Mouse (Mus musculus): ENCODE data around the gene Csrp1.

Csrp1 gene

DNA sequence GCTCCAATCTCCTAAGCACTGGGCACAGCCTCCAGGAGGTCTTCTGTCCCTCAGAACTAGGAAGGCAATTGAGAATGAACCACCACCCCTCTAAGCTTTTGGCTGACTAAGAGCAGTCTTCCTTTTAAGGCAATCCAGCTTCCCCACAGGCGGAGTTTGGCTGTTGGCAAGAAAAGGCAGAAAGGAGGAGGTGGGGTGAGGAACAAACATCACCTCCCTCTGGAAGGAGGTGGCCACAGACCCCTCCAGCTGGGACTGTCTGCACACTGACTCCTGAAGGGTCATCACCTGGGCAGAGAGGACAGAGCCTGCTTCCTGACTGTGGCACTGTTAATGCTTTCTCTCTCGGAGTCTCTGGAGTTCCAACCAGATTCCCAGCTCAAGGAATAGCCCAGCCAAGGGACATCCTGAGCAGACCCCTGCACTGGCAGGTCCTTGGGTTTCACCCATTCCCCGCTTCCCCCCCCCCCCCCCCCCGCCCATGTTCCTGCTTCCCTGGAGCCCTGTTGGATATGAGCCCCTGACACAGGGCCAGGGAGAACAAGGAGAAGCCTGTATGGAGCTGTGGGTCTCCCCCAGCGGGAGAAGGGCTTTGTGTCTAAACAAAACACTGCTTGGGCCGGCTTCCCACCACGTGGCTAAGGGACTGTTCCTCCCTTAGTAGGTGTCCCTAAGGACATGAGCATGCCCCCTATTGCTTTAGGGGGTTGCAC is 14.5 kb downstream of the Csrp1 start:
- no peak for DNase-seq

DNA sequence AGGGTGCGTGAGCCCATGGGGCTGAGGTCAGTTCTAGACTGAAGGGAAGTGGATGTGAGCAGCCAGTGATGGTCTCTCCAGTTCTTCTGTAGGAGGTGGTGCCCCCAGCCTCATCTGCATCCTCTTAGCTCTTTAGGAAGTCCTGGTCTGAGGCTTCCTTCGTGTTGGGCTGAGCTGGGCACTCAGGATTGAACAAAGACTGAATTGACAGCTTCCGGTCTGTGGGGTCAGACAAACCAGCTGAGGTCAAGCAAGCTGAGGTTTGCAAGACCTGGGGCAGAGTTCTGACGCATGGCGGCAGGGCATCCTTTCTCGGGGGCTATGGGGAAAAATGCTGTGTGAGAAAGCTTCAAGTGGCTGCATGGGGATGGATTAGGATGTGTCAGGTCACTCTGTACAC is 15.6 kb downstream of the Csrp1 start:
- no peak for DNase-seq

DNA sequence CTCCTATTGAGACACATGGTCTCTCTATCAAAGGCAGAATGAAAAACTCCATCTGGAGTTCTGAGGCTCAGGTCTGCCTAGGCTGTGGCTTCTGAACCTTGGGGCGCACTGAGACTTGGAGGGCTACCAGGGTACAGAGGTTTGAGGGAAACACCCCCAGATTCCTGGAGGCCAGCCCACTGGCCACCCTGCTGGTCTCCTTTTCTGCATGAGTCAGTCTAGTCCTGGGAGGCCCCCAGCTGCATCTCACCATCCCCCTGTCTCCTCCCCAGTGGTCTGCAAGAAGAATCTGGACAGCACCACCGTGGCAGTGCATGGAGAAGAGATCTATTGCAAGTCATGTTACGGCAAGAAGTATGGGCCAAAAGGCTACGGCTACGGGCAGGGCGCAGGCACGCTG is 25.1 kb downstream of the Csrp1 start:
- no peak for DNase-seq

DNA sequence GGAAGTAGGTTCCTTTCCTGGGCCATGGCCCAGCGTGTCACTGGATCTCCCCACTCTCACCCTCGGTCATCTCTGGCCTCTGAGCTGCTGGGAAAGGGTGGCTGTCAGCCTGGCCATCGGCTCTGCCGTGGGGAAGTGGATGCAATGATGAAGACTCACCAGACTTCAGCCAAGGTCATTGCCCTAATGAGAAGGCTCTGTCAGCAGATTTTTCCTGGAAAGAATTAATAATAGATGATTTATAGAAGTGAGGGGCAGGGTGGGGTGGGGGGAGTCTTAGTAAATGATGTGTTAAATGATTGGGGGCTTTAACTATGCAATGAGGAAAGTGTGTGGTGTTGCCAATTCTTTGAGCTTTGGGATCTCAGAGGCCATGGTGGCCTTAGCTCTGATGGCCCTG is 26.4 kb downstream of the Csrp1 start:
- no peak for DNase-seq

DNA sequence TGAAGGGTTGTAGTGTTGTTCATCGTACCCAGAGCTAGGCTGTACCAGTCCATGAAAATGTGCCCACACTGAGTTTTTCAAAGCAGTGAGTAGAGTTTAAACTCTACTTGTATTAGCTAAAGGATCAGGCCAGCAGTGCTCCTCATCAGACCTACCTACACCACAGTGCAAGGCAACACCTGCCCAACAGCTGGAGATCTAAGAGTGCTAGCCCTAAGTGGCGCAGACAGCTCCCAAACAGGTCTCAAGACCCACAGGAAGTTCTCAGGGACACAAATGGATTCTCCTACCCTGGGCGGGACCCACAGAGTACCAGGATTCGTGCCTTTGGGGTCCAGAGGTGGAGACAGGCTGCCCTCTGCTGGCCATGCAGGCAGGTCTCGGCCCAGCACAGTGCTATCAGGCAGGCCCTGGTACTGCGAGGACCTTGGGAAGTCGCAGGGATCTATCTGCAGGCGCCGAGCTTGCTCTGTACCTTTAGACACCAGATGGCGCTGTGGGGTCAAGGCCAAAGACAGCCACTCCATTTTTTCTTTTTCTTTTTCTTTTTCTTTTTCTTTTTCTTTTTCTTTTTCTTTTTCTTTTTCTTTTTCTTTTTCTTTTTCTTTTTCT is 33.0 kb downstream of the Csrp1 start:
- peak; percentile 89 for DNase-seq

DNA sequence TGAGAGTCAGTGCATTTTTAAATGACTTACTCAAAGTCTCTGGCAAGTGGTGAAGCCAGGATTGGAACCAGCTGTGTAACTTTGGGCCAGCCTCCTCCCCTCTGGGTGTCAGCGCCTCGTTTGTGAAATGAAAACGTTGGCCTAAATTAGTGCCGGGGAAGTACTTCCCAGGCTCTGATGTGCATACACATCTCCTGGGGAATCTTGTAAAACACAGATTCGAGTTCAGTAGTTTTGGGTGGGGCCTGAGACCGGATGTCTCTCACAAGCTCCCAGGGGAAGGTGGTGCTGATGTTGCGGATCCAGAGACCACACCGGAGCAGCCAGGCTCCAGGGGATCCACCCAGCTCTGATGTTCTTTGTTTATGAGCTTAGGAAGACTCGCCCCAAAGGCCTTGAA is 35.4 kb downstream of the Csrp1 start:
- DNase-seq, result no peak

DNA sequence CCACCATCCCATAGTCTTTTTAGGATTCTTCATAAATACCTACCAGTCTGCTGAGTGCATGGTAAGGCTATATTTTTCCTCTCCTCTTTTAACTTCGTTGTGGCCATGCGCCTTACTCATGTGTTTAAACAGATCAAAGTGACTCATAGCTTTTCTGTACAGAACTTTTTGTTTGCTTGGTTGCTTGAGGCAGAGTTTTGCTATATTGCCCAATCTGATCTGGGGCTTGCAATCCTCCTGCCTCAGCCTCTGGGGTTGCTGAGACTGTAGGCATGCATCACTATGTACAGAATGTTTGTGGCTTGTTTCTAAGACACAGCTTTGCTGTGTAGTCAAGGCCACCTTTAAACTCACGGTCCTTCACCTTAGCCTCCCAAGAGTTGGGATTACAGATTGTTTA is 36.1 kb downstream of the Csrp1 start:
- DNase-seq, result no peak

DNA sequence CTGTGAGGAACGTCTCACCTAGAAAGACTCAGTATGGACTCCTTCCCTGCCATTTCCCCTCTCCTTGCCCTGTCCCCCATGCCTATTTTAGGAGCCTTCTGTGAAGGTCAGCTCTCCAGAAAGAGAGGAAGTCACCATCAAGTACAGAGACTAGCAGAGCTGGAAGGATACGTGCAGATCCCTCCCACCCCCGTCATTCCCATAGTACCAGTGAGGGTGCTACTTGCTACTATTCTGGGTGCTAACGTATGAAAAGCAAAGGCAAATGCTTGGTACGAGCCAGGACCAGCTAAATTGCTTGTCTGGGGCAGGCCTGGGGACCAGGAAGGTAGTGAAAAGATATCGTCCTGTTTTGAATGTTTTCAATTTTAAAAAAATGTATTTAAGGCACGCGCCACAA is 37.4 kb downstream of the Csrp1 start:
- DNase-seq, result no peak

DNA sequence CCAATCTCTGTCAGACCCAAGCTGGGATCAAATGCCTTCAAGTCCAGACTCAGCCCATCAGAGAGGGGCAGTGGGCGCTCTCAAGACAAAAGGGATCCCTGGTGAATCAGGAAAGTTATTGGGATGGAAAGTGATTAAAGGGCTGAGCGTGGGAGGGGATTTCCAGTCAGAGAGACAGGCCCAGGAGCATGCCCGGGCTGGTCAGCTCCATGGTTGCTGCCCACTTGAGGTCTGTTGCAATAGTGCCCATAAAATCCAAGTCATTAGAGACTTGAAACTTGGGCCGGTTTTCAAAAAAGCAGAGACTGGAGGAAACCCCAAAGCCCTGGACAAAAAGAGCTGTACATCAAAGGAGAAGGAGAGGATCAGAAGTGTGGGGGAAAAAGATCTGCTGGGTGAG is 39.8 kb downstream of the Csrp1 start:
- no peak for DNase-seq

DNA sequence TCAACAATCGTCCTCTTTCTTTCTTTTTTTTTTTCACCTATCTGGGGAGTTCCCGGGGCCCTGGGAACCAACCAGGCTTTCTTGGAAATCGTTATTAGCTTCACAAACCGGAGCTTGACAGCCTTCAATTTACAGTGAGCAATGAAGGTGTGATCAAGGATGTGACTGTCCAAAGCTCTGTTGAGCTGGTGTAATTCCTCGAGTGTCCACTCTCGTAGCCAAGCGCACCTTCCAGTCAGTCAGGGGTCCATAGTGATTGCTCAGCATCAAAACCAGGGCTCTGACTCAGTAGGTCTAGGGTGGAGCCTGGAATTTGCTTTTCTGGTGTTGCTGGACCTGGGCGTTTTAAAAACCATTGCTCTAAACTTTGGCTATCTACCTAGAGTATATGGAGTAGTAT is 40.4 kb downstream of the Csrp1 start:
- no peak for DNase-seq

DNA sequence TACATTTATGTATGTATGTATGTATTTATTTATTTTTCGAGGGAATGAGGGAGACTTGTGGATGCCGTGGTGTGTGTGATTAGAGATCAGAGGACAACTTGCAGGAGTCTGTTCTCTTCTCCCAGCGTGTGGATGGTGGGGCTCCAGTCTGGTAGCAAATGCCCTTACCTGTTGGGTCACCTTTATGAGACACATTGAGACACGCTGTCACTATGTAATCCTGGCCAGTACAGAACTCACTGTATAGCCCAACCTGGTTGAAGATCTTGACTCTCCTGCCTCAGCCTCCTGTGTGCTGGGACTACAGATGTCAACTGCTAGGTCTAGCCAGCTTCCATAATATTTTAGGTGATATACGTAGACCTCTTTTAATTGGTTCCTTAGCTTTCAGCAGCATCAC is 41.9 kb downstream of the Csrp1 start:
- no peak for DNase-seq

DNA sequence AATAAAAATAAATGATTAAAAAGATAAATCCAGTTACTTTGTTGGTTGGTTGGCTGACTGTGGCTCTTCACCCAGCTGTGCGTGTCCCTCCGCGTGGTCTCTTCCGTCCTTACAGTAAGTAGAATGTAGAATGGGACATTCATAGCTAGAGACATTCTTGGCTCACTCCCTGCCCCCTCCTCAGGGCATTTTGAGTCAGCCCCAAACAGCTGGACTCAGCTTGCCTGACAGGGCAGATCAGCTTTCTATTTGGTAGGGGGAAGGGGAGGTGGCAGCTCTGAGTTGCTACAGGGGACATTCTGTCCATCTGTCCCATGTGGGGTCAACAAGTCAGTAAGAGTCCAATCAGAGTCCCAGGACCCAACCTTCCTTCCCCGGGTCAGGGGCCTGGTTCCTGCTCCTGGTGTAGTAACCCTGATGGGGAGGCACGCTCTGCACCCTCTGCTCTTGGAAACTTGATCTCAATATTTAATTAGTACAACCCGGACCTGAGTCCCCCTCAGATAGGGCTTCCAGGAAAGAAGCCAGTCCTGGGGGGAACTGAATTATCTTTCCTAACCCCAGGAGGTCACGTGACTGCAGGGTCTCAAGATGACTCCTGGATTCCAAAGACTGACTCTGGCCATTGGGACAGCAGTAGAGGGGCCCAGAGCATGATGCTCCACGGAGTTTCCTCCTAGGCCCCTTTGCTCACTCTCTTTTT is 43.8 kb downstream of the Csrp1 start:
- DNase-seq, result no peak

DNA sequence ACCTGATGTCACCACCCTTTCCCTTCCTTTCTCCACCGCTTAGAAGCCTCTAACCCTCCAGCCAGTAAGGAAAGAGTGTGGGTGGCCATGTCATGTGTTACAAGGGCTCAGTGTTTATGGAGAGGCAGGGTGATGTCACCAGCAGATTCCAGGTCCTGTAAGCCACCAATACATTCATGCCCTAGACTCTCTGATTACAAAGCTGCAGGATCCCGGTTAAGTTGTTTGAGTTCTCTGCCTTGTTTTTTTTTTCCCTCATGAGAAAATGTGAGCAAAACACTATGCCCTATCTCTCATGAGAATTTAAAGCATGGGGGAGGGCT is 44.3 kb downstream of the Csrp1 start:
- no peak for DNase-seq

DNA sequence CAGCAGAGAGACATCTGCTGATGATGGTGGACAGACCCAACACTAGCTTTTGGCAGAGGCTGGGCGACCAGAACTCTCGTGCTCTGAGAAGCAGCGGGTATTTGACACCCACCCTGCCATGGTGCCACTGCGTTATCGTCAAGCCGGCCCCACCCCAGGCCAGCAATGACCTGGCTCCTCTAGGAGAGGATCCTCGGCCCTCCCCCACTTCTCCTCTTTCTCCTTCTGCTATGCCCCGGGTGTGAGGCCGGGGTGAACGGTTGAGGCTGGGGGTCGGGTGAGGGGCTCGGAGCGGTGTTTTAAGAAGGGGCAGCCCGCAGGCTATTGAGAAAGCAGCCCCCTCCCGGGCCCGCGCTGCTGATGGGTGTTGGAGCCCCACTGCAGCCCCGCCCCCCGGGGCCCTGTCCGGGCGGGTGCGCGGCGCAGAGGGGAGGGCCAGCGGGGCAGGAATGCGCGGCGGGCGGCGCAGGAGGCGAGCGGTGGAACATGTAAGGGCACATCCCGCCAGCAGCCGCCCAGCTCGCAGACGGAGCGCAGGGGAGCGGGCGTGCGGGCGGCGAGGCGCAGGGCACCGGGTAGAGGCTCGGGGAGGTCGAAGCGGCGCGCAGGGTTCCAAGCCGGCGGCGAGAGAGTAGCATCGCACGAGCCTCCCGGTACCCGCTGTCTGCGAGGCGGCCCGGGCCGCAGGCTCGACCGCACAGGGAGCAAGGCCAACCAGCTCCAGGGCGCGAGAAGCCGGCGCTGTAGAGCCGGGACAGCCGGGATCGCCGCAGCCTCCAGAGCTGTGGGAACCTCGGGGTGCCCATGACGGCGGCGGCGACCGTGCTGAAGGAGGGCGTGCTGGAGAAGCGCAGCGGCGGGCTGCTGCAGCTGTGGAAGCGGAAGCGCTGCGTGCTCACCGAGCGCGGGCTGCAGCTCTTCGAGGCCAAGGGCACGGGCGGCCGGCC is 46.1 kb downstream of the Csrp1 start, which contains the start of gene Phlda3:
Gene Phlda3, plus strand, starts transcription at position 475 of the 947 bp plus-strand sequence.
- DNase-seq, result peak; percentile 62

DNA sequence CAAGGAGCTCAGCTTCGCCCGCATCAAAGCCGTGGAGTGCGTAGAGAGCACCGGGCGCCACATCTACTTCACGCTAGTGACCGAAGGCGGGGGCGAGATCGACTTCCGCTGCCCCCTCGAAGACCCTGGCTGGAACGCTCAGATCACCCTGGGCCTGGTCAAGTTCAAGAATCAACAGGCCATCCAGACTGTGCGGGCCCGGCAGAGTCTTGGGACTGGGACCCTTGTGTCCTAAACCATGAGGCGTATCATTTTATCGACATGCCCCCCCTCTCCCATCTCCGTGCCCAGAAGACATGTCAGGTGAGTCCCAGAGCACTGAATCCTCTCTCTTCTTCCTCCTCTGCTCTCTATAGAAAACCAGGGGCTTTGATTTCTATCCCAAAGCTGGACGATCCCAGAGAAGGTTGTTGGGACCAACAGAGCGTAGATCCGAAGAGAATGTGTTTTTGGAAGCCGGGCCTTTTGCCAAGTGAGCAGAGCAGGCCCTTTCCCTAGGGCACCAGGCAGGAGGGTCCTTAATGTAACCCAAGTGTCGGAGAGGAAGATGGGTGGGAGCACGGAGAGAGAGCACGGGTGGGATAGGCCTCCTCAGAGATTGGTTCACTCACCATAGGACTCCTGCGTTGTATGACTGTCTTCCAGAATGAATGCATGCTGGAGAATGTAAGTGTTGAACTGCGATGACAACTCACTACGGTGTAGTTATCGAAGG is 46.9 kb downstream of the Csrp1 start:
- DNase-seq, result no peak

DNA sequence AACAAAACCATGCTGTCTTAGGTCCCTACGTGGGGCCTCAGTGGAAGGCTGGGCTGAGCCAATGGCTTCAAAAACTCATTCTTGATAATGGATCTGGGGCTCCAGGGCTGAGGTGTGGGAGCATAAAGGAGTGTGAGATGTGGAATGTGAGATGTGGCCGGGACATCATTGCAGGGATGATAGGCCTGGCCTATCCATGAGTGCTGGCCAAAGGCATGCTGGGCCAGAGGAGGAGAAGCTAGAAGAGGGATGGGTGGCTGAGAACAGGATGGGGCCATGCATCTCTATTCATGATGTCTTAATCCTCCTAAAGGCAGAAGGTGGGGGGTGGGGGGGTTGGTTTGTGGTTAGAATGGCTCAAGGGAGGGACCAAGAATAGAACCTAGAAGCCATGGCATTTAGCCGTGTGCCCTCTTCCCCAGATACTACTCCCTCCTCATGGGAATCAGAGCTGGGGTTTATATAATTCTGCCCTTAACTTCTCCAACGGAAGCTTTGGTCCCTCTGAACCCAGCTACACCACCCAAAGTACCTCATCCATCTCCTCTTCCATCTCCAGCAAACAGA is 47.5 kb downstream of the Csrp1 start:
- no peak for DNase-seq

DNA sequence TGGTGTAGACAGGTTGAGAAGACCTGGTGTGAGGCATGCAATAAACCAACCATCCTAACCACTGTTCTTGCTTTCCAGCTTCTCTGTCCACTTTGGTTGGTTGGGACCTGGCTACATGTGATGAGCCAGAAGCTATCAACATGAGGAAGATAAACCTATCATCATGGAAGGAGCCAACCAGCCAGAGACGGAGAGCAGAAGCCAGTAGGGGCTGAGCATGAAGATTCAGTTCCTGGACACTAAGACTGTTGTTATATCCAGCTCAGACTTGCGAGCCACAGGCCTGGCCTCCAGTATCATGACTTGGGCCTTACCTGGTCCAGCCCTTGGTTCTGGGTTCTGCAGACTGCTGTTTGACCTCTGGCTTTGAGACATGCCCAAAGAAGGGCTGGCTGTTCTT is 48.5 kb downstream of the Csrp1 start:
- no peak for DNase-seq

DNA sequence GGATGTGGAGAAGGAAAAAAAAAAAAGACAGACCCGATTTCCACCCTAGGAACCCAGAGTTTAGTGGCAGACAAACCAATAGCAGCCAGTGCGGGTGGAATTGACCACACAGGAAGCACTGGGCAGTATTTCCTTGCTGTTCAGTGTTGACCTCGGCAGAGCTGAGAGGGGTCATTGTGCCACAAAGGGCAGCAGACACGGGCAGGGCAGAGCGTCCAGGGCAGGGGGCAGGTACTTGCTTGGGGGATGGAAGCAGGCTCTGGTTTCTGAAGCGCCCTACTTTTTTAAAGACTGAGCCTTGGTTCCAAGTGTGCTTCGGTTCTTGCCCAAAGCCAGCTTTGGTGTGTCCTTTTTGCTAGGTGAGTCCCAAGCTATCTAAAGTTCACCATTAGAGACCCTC is 50.4 kb downstream of the Csrp1 start:
- no peak for DNase-seq

DNA sequence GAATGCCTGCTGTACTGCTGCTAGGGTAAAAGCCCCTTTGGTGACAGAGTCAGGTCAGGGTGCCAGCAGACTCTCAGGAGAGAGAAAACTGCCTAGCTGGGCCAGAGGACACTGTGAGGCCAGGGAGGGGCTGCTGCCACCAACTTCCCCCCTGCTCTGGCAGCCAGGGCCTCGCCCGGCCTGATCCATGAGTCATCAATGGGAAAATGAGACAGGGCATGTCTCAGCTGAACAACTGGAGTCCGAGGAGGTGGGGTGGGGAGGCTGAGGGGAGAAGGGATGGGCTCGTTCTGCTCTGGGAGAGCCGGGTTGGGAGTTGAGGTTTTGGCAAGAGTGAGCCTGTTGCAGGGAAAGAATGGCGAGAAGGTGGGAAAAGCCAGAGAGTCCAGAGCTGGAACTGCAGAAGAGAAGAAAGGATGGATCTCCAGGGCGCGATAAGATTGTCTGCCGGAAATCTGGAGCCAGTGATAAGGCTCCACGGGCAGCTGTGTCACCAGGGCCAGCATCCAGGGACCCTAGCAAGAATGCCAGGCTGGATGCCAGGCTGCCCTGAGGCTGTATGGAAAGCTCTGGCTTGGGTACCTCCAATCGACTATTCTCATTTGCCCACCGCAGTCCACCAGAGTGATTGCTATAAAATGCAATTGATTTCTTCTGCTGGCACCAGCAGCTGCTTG is 51.2 kb downstream of the Csrp1 start:
- DNase-seq, result no peak

DNA sequence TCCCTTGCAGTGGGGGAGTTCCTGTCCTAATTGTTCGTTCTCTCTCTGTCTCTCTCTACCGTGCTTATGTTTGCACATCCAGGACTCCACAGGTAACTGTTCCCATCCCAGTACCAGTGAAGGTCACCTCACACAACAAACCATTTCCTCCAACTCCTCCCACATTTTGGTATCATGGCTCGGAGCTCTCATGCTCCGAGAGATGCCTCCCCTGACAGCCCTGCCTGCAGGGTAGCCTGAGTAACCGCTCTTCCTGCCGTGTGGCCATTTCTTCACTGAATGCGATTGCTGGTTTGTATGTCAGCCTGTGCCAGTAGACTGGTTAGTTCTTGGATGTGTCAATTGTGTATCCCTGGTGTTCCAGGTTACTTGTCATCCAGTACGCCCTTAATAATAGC is 51.7 kb downstream of the Csrp1 start:
- no peak for DNase-seq

DNA sequence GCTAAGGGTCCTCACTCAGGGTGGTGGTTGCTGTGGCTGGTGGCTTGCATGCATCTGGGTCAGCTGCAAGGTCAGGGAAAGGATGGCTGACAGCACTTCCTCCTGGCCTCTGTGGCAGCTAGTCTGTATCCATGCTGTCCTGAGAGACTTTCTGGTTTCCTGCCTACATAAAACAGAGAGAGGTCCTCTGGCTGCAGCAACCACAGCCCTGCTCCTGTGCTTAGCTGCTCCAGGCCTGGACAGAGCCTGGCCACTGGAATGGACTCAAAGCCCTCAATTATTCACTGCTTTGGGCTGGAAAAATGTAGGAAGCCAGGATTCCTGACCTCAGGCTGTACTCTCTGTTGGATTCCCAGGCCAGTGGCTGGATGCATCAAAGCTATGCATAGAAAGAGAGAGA is 56.7 kb downstream of the Csrp1 start:
- DNase-seq, result no peak

DNA sequence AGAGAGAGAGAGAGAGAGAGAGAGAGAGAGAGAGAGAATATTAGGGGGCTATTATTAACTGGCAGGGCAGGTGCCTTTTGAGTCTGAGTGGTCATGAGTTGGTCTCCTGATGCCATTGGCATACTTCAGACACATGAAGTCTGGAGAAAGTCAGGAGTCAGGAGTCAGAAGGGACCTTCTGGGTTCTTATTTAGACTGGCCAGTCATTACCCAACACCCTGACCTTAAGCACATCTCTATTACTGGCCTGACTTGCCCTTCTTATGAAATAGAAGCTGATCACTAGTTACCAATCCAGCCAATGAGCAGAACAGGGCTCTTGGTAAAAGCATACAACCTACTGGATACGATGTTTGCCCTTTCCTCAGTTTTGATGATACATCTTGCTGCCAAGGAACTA is 57.2 kb downstream of the Csrp1 start:
- no peak for DNase-seq
